Mouse (Mus musculus) megakaryocyte, embryonic 14.5 days (primary cell): Measurements from ENCODE around the gene Abl1. TPM values are rescaled to one million over a fixed set of nuclear protein-coding genes. Genes with fewer than 3 reads are reported as not detected.

Source experiments
- H3K27me3 ChIP-seq: replicated peaks from 2 replicates; pipeline ENCODE3; 2012; ENCODE audit warnings: inconsistent platforms
- H3K36me3 ChIP-seq: replicated peaks from 2 replicates; pipeline ENCODE3; 2012; ENCODE audit warnings: low read length, inconsistent platforms, mixed read lengths
- H3K4me1 ChIP-seq: 2 replicates; pipeline ENCODE4 v1.6.1; 2012; ENCODE audit warnings: inconsistent platforms
- H3K4me3 ChIP-seq: replicated peaks from 2 replicates; pipeline ENCODE3; 2012; ENCODE audit warnings: moderate library complexity, mild to moderate bottlenecking, inconsistent platforms
- H3K9me3 ChIP-seq: 2 replicates; pipeline ENCODE4 v1.6.1; 2012; ENCODE audit warnings: inconsistent platforms
- FLI1 ChIP-seq: IDR thresholded peaks from 2 replicates; pipeline ENCODE4 v1.6.1; 2012; ENCODE audit warnings: low read length, inconsistent platforms, mixed read lengths
- GATA1 ChIP-seq: IDR thresholded peaks from 3 replicates; pipeline ENCODE4 v1.6.1; 2012; ENCODE audit warnings: mixed read lengths, low read length, inconsistent platforms, borderline replicate concordance
- polyA plus RNA-seq: library from polyadenylated mRNA; stranded (reverse); fragments of >175 nt; gene quantifications from 2 replicates; pipeline ENCODE4 v1.2.3, GENCODE M21; 2012; ENCODE audit warnings: low replicate concordance; ENCODE audit not compliant: insufficient read depth

Abl1 gene
- polyA plus RNA-seq, 1 experiment, result 29.4 TPM

- Histone ChIP-seq H3K4me1 (peaks cover 32% of the 10 kb centered on the region), H3K9me3 (no peaks in the 10 kb centered on the region), H3K27me3 (peaks cover 91% of the 10 kb centered on the region), H3K36me3 (peaks cover under 1% of the 10 kb centered on the region), H3K4me3 (no peak overlapping the region)
- no peak for TF ChIP-seq FLI1
- no peak for TF ChIP-seq GATA1
Observed at GRCm38 (mm10) chr2:31813641-31814040, 125.5 kb downstream of the Abl1 start.

DNA sequence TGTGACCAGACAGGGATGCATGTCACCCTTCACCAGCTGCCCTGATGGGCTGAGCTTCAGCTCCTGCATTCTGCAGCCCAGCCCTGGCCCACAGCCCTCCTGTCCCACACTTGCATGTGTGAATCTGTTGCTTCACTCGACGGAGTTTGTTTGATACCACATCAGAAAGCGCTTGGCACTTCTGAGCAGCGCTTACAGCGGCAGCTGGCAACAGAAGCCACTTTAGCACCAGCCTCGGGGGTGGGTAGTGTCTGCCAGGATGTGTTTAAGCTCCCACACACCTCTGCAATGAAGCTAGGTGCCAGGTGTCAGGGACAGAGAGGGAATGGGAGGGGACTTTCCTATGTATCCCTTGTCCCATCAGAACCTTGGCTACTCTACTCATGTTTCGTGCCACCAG lies 126.5 kb downstream of the Abl1 start:
- no peak for TF ChIP-seq GATA1
- no peak for TF ChIP-seq FLI1
- Histone ChIP-seq H3K27me3 (peaks cover 93% of the 10 kb centered on the region), H3K36me3 (no peaks in the 10 kb centered on the region), H3K9me3 (no peaks in the 10 kb centered on the region), H3K4me1 (peaks cover 21% of the 10 kb centered on the region), H3K4me3 (no peak overlapping the region)

DNA sequence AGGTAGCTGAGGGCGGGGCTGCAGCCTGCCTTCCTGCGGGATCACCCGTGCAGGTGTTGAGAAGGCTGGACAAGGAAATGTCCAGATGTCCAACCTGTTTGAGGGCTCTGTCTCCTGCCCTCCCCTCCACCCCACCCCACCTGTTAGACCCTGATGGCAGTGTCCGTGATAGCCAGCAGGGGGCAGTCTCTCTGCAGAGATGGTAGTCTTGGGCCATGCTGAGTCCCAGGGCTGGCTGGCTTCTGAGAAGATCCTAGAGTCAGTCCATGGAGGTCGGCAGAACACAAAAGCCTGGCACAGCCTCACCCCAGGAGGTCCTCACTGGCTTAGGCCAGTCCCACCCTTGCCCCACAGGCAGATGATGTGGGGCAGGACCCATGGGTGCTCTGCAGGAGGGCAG lies 127.2 kb downstream of the Abl1 start:
- peaks cover 14% of the 10 kb centered on the region for H3K4me1 ChIP-seq
- H3K27me3 ChIP-seq, result peaks cover 94% of the 10 kb centered on the region
- H3K9me3 ChIP-seq, result no peaks in the 10 kb centered on the region
- H3K4me3 ChIP-seq, result no peak overlapping the region
- no peaks in the 10 kb centered on the region for H3K36me3 ChIP-seq
- TF ChIP-seq FLI1 (no peak), GATA1 (no peak)

DNA sequence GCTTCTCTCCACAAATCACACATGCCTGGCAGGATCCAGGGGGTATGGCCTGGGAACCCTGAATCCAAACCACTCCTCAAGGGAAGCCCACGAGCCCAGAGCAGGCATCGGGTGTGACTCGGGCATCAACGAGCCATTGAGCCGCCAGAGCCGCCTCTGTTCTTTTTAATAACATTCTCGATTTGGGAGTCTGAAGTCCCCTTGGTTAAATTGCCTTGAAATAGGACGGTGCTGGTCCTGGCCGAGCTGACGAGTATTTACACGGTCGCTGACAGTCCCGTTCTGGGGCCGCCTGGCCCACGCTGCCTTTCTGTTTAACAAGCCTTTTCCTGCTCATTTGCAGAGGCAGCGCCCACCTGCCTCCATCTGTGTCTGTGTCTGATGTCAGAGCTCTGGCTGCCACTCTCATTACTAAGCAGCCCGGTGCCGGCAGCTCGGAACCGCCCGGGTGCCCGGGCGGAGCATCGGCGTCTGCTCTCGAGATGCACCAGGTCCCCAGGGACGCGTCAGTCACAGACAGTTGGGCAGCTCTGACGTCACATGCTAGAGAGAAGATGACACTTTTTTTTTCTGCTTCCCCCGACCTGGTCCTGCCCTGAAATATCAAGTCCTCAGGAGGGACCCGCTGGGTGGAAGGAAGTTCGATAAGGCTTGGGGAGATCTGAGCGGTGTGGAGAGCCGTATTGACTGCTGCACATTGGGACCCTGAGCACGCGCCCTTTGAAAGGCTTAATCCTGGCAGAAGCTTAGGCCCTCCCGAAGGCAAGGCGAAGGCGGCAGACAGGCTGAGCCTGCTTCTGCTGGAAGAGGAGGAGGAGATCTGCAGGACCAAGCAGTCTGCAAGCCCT lies 134.6 kb downstream of the Abl1 start:
- no peak overlapping the region for H3K4me3 ChIP-seq
- peaks cover 93% of the 10 kb centered on the region for H3K27me3 ChIP-seq
- TF ChIP-seq FLI1 (no peak), GATA1 (no peak)
- no peaks in the 10 kb centered on the region for H3K9me3 ChIP-seq
- H3K4me1 ChIP-seq, result peaks cover 24% of the 10 kb centered on the region
- H3K36me3 ChIP-seq, result no peaks in the 10 kb centered on the region

- H3K4me1 ChIP-seq, result peaks cover 24% of the 10 kb centered on the region
- no peak for TF ChIP-seq FLI1
- TF ChIP-seq GATA1, result no peak
- no peaks in the 10 kb centered on the region for H3K36me3 ChIP-seq
- no peak overlapping the region for H3K4me3 ChIP-seq
- no peaks in the 10 kb centered on the region for H3K9me3 ChIP-seq
- H3K27me3 ChIP-seq, result peaks cover 91% of the 10 kb centered on the region
Observed at GRCm38 (mm10) chr2:31823933-31824730, 136.0 kb downstream of the Abl1 start.

DNA sequence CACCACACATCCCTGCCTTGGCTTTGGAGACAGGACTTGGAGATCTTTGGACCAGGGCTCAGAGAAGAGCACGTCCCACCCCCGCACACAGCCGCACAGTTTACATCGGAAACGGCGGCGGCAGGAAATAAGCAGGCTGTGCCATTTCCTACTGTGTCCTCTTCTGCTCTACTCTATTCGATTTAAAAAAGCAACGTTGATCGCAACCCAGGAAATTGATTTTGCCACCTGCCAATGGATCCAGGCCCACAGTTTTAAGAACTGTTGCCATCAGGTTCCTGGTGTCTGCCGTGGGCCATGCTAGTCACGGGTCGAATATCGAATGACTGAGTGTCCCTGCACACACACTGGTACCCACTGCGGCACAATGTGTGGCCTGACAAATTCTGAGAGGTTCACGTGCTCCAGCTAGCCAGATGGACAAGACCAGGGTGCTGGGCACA lies 137.3 kb downstream of the Abl1 start:
- TF ChIP-seq FLI1, result no peak
- peaks cover 24% of the 10 kb centered on the region for H3K4me1 ChIP-seq
- H3K36me3 ChIP-seq, result no peaks in the 10 kb centered on the region
- H3K27me3 ChIP-seq, result peaks cover 96% of the 10 kb centered on the region
- no peak overlapping the region for H3K4me3 ChIP-seq
- H3K9me3 ChIP-seq, result no peaks in the 10 kb centered on the region

DNA sequence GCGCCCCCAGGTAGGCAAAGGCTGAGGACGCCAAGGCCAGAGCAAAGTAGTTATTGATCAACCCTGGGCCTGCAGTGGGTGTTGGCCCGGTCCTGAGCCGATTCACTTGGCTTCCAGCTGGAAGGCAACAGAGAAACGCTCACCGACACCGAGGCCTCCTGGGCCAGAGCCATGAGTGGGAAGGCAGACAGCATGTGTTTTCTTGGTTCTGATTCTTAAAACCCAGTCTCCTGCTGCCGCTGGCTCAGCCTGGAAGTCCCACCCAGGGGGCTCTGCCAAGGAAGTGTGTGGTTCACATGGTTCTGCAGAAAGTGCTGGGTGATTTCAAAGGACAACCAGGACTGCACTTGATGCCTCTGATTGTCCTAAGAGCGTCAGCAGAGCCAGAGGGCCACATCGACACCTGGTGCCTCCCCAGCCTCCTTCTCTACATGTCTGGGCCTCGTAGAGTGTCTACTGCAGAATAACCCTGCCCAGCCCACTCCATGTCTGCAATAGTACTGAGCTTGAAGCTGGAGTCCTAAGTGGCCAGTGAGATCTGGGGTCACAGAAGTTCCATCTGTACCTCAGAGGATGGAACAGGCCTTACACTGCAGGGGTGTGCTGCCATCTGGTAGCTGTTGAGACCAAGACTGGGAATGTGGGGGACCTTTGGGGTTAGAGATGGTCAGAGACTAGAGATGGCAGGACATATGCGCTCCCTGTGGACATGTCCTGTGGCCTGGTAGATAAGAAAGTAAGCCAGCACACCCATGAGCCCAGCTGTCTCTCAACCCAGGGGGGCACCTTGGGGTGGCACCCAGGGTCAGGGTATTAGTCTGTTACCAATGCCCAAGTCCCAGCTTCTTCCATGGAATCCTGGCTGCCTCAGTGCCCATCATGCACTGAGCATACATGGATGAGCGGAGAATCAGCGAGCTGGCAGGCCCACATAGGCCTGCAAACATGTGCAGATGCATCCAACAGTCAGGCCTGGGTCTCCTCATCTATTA lies 138.2 kb downstream of the Abl1 start:
- H3K27me3 ChIP-seq, result peaks cover 95% of the 10 kb centered on the region
- no peak for TF ChIP-seq FLI1
- TF ChIP-seq GATA1, result no peak
- peaks cover 24% of the 10 kb centered on the region for H3K4me1 ChIP-seq
- no peaks in the 10 kb centered on the region for H3K36me3 ChIP-seq
- no peaks in the 10 kb centered on the region for H3K9me3 ChIP-seq
- H3K4me3 ChIP-seq, result no peak overlapping the region

GRCm38 (mm10) chr2:31827877-31828276 lies 139.7 kb downstream of the Abl1 start:
- H3K27me3 ChIP-seq, result peaks cover 95% of the 10 kb centered on the region
- TF ChIP-seq GATA1, result no peak
- no peak for TF ChIP-seq FLI1
- H3K9me3 ChIP-seq, result no peaks in the 10 kb centered on the region
- peaks cover 24% of the 10 kb centered on the region for H3K4me1 ChIP-seq
- no peaks in the 10 kb centered on the region for H3K36me3 ChIP-seq
- no peak overlapping the region for H3K4me3 ChIP-seq

- H3K4me1 ChIP-seq, result peaks cover 24% of the 10 kb centered on the region
- no peaks in the 10 kb centered on the region for H3K36me3 ChIP-seq
- H3K4me3 ChIP-seq, result no peak overlapping the region
- TF ChIP-seq FLI1 (no peak), GATA1 (no peak)
- H3K27me3 ChIP-seq, result peaks cover 95% of the 10 kb centered on the region
- no peaks in the 10 kb centered on the region for H3K9me3 ChIP-seq
Observed at GRCm38 (mm10) chr2:31828311-31828825, 140.2 kb downstream of the Abl1 start.
